Mouse (Mus musculus): ENCODE results near the gene Cuta.

GRCm38 (mm10) chr17:26949866-26950265 is 10.5 kb upstream of the Cuta start:
- TF ChIP-seq POLR2A (IDR thresholded peaks at IDR 0.05; ENCODE audit: borderline replicate concordance, extremely low read depth, insufficient read depth, insufficient read length, poor library complexity, severe bottlenecking) (no peak), CTCF (IDR thresholded peaks at IDR 0.05; ENCODE audit: borderline replicate concordance, extremely low read depth, insufficient read depth, insufficient read length) (no peak)
